Mouse (Mus musculus) embryonic facial prominence, embryonic 13.5 days (tissue): ENCODE measurements around the gene Hhatl. TPM values are rescaled to one million over a fixed set of nuclear protein-coding genes. Genes with fewer than 3 reads are reported as not detected.
A peak's percentile ranks its signal among the peaks of the same experiment; 100 is the strongest.

Experiments used
- ATAC-seq: fragments of 200-750 bp; cut with Nextera tagmentation; 2 replicates; pipeline ENCODE4 v1.8.0; 2017; ENCODE audit warnings: low read depth; ENCODE audit not compliant: insufficient number of reproducible peaks, insufficient read depth, low FRiP score, low TSS enrichment
- H3K27ac ChIP-seq: fragments of 300-500 bp; sonication (generic); 2 replicates; pipeline ENCODE4 v1.5.1; 2015; ENCODE audit warnings: moderate library complexity, mild to moderate bottlenecking, inconsistent platforms
- H3K27me3 ChIP-seq: fragments of 300-500 bp; sonication (generic); 2 replicates; pipeline ENCODE4 v1.6.1; 2015; ENCODE audit warnings: mild to moderate bottlenecking, inconsistent platforms
- H3K36me3 ChIP-seq: fragments of 300-500 bp; sonication (generic); 2 replicates; pipeline ENCODE4 v1.6.1; 2015; ENCODE audit warnings: mild to moderate bottlenecking, inconsistent platforms
- H3K4me1 ChIP-seq: fragments of 300-500 bp; sonication (generic); 2 replicates; pipeline ENCODE4 v1.6.1; 2015; ENCODE audit warnings: inconsistent platforms
- H3K4me2 ChIP-seq: fragments of 300-500 bp; sonication (generic); 2 replicates; pipeline ENCODE4 v1.6.1; 2015; ENCODE audit warnings: moderate library complexity, mild to moderate bottlenecking, inconsistent platforms
- H3K4me3 ChIP-seq: fragments of 300-500 bp; sonication (generic); 2 replicates; pipeline ENCODE4 v1.5.1; 2015; ENCODE audit warnings: mild to moderate bottlenecking, inconsistent platforms
- H3K9ac ChIP-seq: fragments of 300-500 bp; sonication (generic); 2 replicates; pipeline ENCODE4 v1.6.1; 2015; ENCODE audit warnings: mild to moderate bottlenecking, inconsistent platforms
- H3K9me3 ChIP-seq: fragments of 300-500 bp; sonication (generic); 2 replicates; pipeline ENCODE4 v1.6.1; 2016; ENCODE audit warnings: inconsistent platforms
- WGBS: fragments of 180-500 bp; shearing (Covaris S2); methylation state at CpG from one replicate; pipeline ENCODE4 v1.1.7; 2015; ENCODE audit warnings: mixed read lengths; 5-methylcytosine and 5-hydroxymethylcytosine counted together
- polyA plus RNA-seq: library from polyadenylated mRNA; unstranded; fragments of >200 nt; fragmentation: Nextera tagmentation; extraction: Ambion mirVana; gene quantifications from 2 replicates; pipeline ENCODE4 v1.2.1, GENCODE M21; 2015

The Hhatl gene
- polyA plus RNA-seq, 1 experiment from 2014 or later: 0.20 TPM

GRCm38 (mm10) chr9:121823051-121823450 is 30.7 kb upstream of the Hhatl start:
- Histone ChIP-seq H3K4me3 (no peak overlapping the region), H3K27ac (no peak overlapping the region)
- ATAC-seq: no peak

GRCm38 (mm10) chr9:121822585-121822991 is 30.3 kb upstream of the Hhatl start:
- H3K4me1 ChIP-seq: peaks cover 12% of the 10 kb centered on the region
- H3K9me3 ChIP-seq: no peaks in the 10 kb centered on the region
- H3K4me3 ChIP-seq: no peak overlapping the region
- H3K27ac ChIP-seq: no peak overlapping the region
- H3K36me3 ChIP-seq: no peaks in the 10 kb centered on the region
- H3K9ac ChIP-seq: no peak overlapping the region
- WGBS: 71% methylated on average over 6 of the region's 6 CpGs
- no peaks in the 10 kb centered on the region for H3K27me3 ChIP-seq
- H3K4me2 ChIP-seq: no peak overlapping the region
- ATAC-seq: no peak

More at GRCm38 (mm10) chr9:121823051-121823450, 30.7 kb upstream of the Hhatl start:
- Histone ChIP-seq H3K36me3 (no peaks in the 10 kb centered on the region), H3K9ac (no peak overlapping the region), H3K4me2 (no peak overlapping the region), H3K4me1 (peaks cover 12% of the 10 kb centered on the region), H3K9me3 (no peaks in the 10 kb centered on the region), H3K27me3 (no peaks in the 10 kb centered on the region)
- 88% methylated on average over 1 of the region's 1 CpGs for WGBS

- peaks cover 12% of the 10 kb centered on the region for H3K4me1 ChIP-seq
- WGBS: 69% methylated on average over 5 of the region's 5 CpGs
- H3K4me3 ChIP-seq: no peak overlapping the region
- no peaks in the 10 kb centered on the region for H3K9me3 ChIP-seq
- no peak overlapping the region for H3K27ac ChIP-seq
- H3K36me3 ChIP-seq: no peaks in the 10 kb centered on the region
- H3K4me2 ChIP-seq: no peak overlapping the region
- no peak overlapping the region for H3K9ac ChIP-seq
- H3K27me3 ChIP-seq: no peaks in the 10 kb centered on the region
- no peak for ATAC-seq
Observed at GRCm38 (mm10) chr9:121820765-121821164, 28.5 kb upstream of the Hhatl start.

- H3K36me3 ChIP-seq: no peaks in the 10 kb centered on the region
- no peak overlapping the region for H3K4me3 ChIP-seq
- no peaks in the 10 kb centered on the region for H3K27me3 ChIP-seq
- H3K9ac ChIP-seq: peak overlapping the region; percentile 54; the same call in 1 of the 2 replicates
- H3K27ac ChIP-seq: peak overlapping the region; percentile 82
- no peak for ATAC-seq
- no peak overlapping the region for H3K4me2 ChIP-seq
- peaks cover 12% of the 10 kb centered on the region for H3K4me1 ChIP-seq
- no peaks in the 10 kb centered on the region for H3K9me3 ChIP-seq
- WGBS: 38% methylated on average over 7 of the region's 7 CpGs
Observed at GRCm38 (mm10) chr9:121819771-121820471, 27.6 kb upstream of the Hhatl start.

GRCm38 (mm10) chr9:121819073-121819770 is 26.9 kb upstream of the Hhatl start:
- Histone ChIP-seq H3K9me3 (no peaks in the 10 kb centered on the region), H3K4me2 (no peak overlapping the region), H3K27ac (peak overlapping the region; percentile 82), H3K4me1 (peaks cover 12% of the 10 kb centered on the region), H3K4me3 (no peak overlapping the region), H3K27me3 (no peaks in the 10 kb centered on the region), H3K36me3 (no peaks in the 10 kb centered on the region), H3K9ac (peak overlapping the region; percentile 54; the same call in 1 of the 2 replicates)
- peak; percentile 66; the same call in 1 of the 2 replicates for ATAC-seq
- WGBS: 54% methylated on average over 9 of the region's 9 CpGs

GRCm38 (mm10) chr9:121815183-121815582 is 22.9 kb upstream of the Hhatl start:
- 70% methylated on average over 6 of the region's 6 CpGs for WGBS
- H3K4me1 ChIP-seq: peaks cover 15% of the 10 kb centered on the region
- ATAC-seq: no peak

GRCm38 (mm10) chr9:121810081-121810821 is 17.9 kb upstream of the Hhatl start:
- Histone ChIP-seq H3K27me3 (no peaks in the 10 kb centered on the region), H3K4me1 (peaks cover 20% of the 10 kb centered on the region), H3K27ac (no peak overlapping the region), H3K4me2 (no peak overlapping the region), H3K9ac (no peak overlapping the region), H3K9me3 (no peaks in the 10 kb centered on the region), H3K4me3 (no peak overlapping the region), H3K36me3 (no peaks in the 10 kb centered on the region)
- ATAC-seq: no peak
- WGBS: 24% methylated on average over 15 of the region's 15 CpGs

More at GRCm38 (mm10) chr9:121815183-121815582, 22.9 kb upstream of the Hhatl start:
- H3K4me3 ChIP-seq: no peak overlapping the region
- H3K4me2 ChIP-seq: no peak overlapping the region
- H3K27ac ChIP-seq: no peak overlapping the region
- no peaks in the 10 kb centered on the region for H3K36me3 ChIP-seq
- H3K27me3 ChIP-seq: no peaks in the 10 kb centered on the region
- H3K9ac ChIP-seq: no peak overlapping the region
- H3K9me3 ChIP-seq: no peaks in the 10 kb centered on the region

GRCm38 (mm10) chr9:121808511-121808910 is 16.2 kb upstream of the Hhatl start:
- Histone ChIP-seq H3K4me1 (peaks cover 20% of the 10 kb centered on the region), H3K27ac (no peak overlapping the region), H3K4me2 (no peak overlapping the region), H3K4me3 (no peak overlapping the region), H3K36me3 (no peaks in the 10 kb centered on the region), H3K27me3 (no peaks in the 10 kb centered on the region), H3K9ac (no peak overlapping the region), H3K9me3 (no peaks in the 10 kb centered on the region)
- no peak for ATAC-seq
- WGBS: 36% methylated on average over 3 of the region's 3 CpGs

GRCm38 (mm10) chr9:121807947-121808346 is 15.6 kb upstream of the Hhatl start:
- no peaks in the 10 kb centered on the region for H3K36me3 ChIP-seq
- H3K27ac ChIP-seq: no peak overlapping the region
- peaks cover 20% of the 10 kb centered on the region for H3K4me1 ChIP-seq
- 55% methylated on average over 7 of the region's 7 CpGs for WGBS
- no peak for ATAC-seq
- no peaks in the 10 kb centered on the region for H3K27me3 ChIP-seq
- H3K4me3 ChIP-seq: no peak overlapping the region
- no peak overlapping the region for H3K4me2 ChIP-seq
- H3K9me3 ChIP-seq: no peaks in the 10 kb centered on the region
- H3K9ac ChIP-seq: peak overlapping the region; percentile 52; the same call in 1 of the 2 replicates

- Histone ChIP-seq H3K36me3 (no peaks in the 10 kb centered on the region), H3K27me3 (no peaks in the 10 kb centered on the region), H3K9me3 (no peaks in the 10 kb centered on the region), H3K9ac (peak overlapping the region; percentile 52; the same call in 1 of the 2 replicates), H3K27ac (no peak overlapping the region), H3K4me2 (no peak overlapping the region), H3K4me3 (no peak overlapping the region), H3K4me1 (peaks cover 20% of the 10 kb centered on the region)
- WGBS: 18% methylated on average over 1 of the region's 1 CpGs
- no peak for ATAC-seq
Observed at GRCm38 (mm10) chr9:121807546-121807945, 15.2 kb upstream of the Hhatl start.

GRCm38 (mm10) chr9:121802747-121803146 is 10.4 kb upstream of the Hhatl start:
- Histone ChIP-seq H3K27me3 (peaks cover 3% of the 10 kb centered on the region; the same call in 1 of the 2 replicates), H3K27ac (no peak overlapping the region), H3K9ac (no peak overlapping the region), H3K4me2 (no peak overlapping the region), H3K4me3 (no peak overlapping the region), H3K36me3 (no peaks in the 10 kb centered on the region), H3K4me1 (peaks cover 11% of the 10 kb centered on the region; the same call in 1 of the 2 replicates), H3K9me3 (no peaks in the 10 kb centered on the region)
- 58% methylated on average over 7 of the region's 7 CpGs for WGBS
- no peak for ATAC-seq
